Mouse (Mus musculus) thymus, postnatal 4 days (tissue): Measurements from ENCODE around the gene Clta.

Experiments
- DNase-seq: peaks from one replicate; pipeline ENCODE4 v3.0.0; 2021

Clta gene

GRCm38 (mm10) chr4:44078358-44078933 is 74.2 kb downstream of the Clta start:
- DNase-seq: no peak
